Mouse (Mus musculus): ENCODE data around the gene Rbbp6. TPM values are rescaled to one million over a fixed set of nuclear protein-coding genes. Genes with fewer than 3 reads are reported as not detected.

Gene Rbbp6
- total RNA-seq, 1 experiment from 2014 or later = 133 TPM

- ATAC-seq (ENCODE audit: extremely low read depth, insufficient number of reproducible peaks, low FRiP score, poor library complexity, severe bottlenecking) = peak; percentile 90
Measured at GRCm38 (mm10) chr7:122969231-122970032, 3.9 kb downstream of the Rbbp6 start.

- ATAC-seq (ENCODE audit: extremely low read depth, insufficient number of reproducible peaks, low FRiP score, poor library complexity, severe bottlenecking) = peak; percentile 7; the same call in 1 of the 2 replicates
Measured at GRCm38 (mm10) chr7:122970119-122970781, 4.8 kb downstream of the Rbbp6 start.

GRCm38 (mm10) chr7:122970864-122971420 lies 5.5 kb downstream of the Rbbp6 start:
- no peak for ATAC-seq (ENCODE audit: extremely low read depth, insufficient number of reproducible peaks, low FRiP score, poor library complexity, severe bottlenecking)

GRCm38 (mm10) chr7:122972006-122972689 lies 6.7 kb downstream of the Rbbp6 start:
- ATAC-seq (ENCODE audit: extremely low read depth, insufficient number of reproducible peaks, low FRiP score, poor library complexity, severe bottlenecking) = no peak

- no peak for ATAC-seq (ENCODE audit: extremely low read depth, insufficient number of reproducible peaks, low FRiP score, poor library complexity, severe bottlenecking)
Measured at GRCm38 (mm10) chr7:122979514-122979913, 14.0 kb downstream of the Rbbp6 start.

GRCm38 (mm10) chr7:122998189-122998588 lies 32.7 kb downstream of the Rbbp6 start:
- ATAC-seq (ENCODE audit: extremely low read depth, insufficient number of reproducible peaks, low FRiP score, poor library complexity, severe bottlenecking) = no peak

- no peak for ATAC-seq (ENCODE audit: extremely low read depth, insufficient number of reproducible peaks, low FRiP score, poor library complexity, severe bottlenecking)
Measured at GRCm38 (mm10) chr7:122999871-123000396, 34.4 kb downstream of the Rbbp6 start.

GRCm38 (mm10) chr7:123000796-123001195 lies 35.3 kb downstream of the Rbbp6 start:
- ATAC-seq (ENCODE audit: extremely low read depth, insufficient number of reproducible peaks, low FRiP score, poor library complexity, severe bottlenecking) = no peak

GRCm38 (mm10) chr7:123001341-123002027 lies 36.0 kb downstream of the Rbbp6 start:
- no peak for ATAC-seq (ENCODE audit: extremely low read depth, insufficient number of reproducible peaks, low FRiP score, poor library complexity, severe bottlenecking)

GRCm38 (mm10) chr7:123002028-123002410 lies 36.5 kb downstream of the Rbbp6 start:
- no peak for ATAC-seq (ENCODE audit: extremely low read depth, insufficient number of reproducible peaks, low FRiP score, poor library complexity, severe bottlenecking)

GRCm38 (mm10) chr7:123003207-123003606 lies 37.7 kb downstream of the Rbbp6 start:
- ATAC-seq (ENCODE audit: extremely low read depth, insufficient number of reproducible peaks, low FRiP score, poor library complexity, severe bottlenecking) = no peak

GRCm38 (mm10) chr7:123004442-123004841 lies 39.0 kb downstream of the Rbbp6 start:
- ATAC-seq (ENCODE audit: extremely low read depth, insufficient number of reproducible peaks, low FRiP score, poor library complexity, severe bottlenecking) = no peak

GRCm38 (mm10) chr7:123006251-123006650 lies 40.8 kb downstream of the Rbbp6 start:
- ATAC-seq (ENCODE audit: extremely low read depth, insufficient number of reproducible peaks, low FRiP score, poor library complexity, severe bottlenecking) = no peak

GRCm38 (mm10) chr7:123007743-123008142 lies 42.3 kb downstream of the Rbbp6 start:
- ATAC-seq (ENCODE audit: extremely low read depth, insufficient number of reproducible peaks, low FRiP score, poor library complexity, severe bottlenecking) = no peak

GRCm38 (mm10) chr7:123013466-123013865 lies 48.0 kb downstream of the Rbbp6 start:
- ATAC-seq (ENCODE audit: extremely low read depth, insufficient number of reproducible peaks, low FRiP score, poor library complexity, severe bottlenecking) = no peak

- ATAC-seq (ENCODE audit: extremely low read depth, insufficient number of reproducible peaks, low FRiP score, poor library complexity, severe bottlenecking) = no peak
Measured at GRCm38 (mm10) chr7:123014729-123015128, 49.2 kb downstream of the Rbbp6 start.

- ATAC-seq (ENCODE audit: extremely low read depth, insufficient number of reproducible peaks, low FRiP score, poor library complexity, severe bottlenecking) = no peak
Measured at GRCm38 (mm10) chr7:123017627-123018026, 52.1 kb downstream of the Rbbp6 start.

- 0 out of 2 replicates have a peak, but pooled peaks have one; percentile 19 for ATAC-seq (ENCODE audit: extremely low read depth, insufficient number of reproducible peaks, low FRiP score, poor library complexity, severe bottlenecking)
Measured at GRCm38 (mm10) chr7:123025123-123025522, 59.6 kb downstream of the Rbbp6 start.

GRCm38 (mm10) chr7:123030295-123030694 lies 64.8 kb downstream of the Rbbp6 start:
- ATAC-seq (ENCODE audit: extremely low read depth, insufficient number of reproducible peaks, low FRiP score, poor library complexity, severe bottlenecking) = no peak

Measured in neutrophil, adult 5-6 weeks (primary cell).